Mouse (Mus musculus): ENCODE results near the gene Rapsn. TPM values are rescaled to one million over a fixed set of nuclear protein-coding genes. Genes with fewer than 3 reads are reported as not detected.

Rapsn gene
- total RNA-seq, 2 experiments from 2014 or later = 22.4 to 23.0 TPM

DNA sequence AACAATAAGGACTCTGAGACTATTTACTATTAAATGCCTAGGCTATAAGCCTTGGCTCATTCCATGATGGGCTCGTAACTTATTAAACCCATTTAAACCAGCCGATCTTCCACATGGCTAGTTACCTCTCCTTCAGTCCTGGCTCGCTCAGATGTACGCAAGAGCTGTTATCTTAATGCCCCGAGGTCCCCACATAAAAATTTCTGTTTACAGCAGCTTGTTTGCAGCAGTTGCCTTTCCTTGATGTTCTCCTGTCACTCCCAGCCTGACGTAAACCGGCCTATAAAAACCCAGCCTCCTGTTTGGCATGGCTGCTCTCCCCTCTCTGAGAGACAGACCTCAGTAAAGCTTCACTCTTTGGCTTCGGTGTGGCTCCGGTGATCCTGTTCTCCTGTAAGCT lies 11.9 kb downstream of the Rapsn start:
- DNase-seq = no peak
- intact Hi-C loops (cut with DNase I; ENCODE audit: low total_unique reads) = no loop called here

DNA sequence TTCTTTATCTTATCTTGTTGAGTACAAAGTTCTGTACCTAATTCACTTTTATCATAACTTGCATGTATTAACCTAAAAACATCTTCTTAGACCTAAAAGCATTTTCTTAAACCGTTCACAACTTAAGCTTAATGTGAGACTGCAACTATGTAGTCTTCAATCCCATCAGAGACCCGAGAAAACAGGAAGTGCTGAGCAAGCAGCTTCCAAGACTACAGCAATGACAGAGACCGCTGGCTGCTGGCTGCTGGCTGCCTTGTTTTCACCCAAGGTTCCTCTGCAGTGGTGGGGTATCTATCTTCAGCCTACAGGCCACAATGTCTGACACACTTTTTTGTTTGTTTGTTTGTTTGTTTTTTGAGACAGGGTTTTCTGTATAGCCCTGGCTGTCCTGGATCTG lies 16.5 kb downstream of the Rapsn start:
- no peak for DNase-seq
- intact Hi-C loops (cut with DNase I; ENCODE audit: low total_unique reads) = no loop called here

DNA sequence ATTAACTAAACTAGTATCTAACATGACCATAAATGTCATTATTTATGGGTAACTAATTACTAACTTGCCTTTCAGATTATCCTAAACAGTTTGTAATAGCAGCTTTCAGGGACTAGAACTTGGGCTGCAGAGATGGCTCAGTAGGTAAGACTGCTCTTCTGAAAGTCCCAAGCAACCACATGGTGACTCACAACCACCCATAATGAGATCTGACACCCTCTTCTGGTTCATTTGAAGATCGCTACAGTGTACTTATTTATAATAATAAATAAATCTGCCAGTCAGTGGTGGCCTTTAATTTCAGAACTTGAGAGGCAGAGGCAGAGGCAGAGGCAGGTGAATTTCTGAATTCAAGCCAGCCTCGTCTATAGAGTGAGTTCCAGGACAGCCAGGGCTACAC lies 17.3 kb downstream of the Rapsn start:
- intact Hi-C loops (cut with DNase I; ENCODE audit: low total_unique reads) = no loop called here
- no peak for DNase-seq

DNA sequence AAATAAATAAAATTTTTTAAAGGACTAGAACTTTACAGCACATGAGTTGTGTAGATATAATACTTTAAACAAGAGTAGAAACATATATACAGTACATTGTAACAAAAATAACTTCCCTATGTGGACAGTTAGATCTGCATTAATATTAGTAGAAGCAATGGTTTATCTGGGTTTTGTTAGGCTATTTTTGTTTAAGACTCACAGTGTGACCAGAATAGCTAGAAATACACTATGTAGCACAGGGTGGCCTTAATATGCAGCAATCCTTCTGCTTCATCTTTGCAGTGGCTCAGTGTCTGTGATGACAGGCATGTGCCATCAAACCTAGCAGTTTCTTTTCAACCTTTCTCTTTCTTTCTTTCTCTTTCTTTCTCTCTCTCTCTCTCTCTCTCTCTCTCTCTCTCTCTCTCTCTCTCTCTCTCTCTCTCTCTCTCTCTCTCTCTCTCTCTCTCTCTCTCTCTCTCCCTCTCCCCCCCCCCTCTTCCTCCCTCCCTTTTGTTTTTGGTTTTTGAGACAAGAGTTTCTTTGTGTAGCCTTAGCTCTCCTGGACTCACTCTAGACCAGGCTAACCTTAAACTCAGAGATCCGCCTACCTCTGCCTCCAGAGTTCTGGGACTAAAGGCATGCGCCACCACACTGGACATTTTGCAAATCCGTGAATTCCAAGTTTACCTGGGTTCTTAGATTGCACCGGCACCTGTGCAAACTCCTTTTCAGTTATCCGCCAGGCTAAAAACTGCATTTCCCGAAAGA lies 17.9 kb downstream of the Rapsn start:
- DNase-seq = no peak

DNA sequence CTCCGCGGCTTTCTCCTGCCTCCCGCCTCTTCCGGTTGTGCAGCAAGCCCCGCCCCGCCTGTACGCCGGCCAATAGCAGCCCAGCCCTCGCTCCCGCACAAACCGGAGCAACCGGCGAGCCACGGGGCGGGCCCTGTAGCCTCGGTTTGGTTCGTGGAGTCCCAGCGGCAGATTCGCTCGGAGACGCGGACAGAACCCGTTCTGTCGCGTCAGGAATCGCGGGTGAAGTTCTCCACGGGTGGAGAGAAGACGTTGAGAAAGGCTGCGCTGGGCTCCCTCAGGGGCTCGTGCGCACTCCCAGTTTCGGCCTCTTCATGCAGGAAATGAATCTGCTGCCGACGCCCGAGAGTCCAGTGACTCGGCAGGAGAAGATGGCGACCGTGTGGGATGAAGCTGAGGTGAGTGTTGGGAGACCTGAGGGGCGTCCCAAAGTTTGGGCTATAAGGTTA lies 18.5 kb downstream of the Rapsn start, which contains the start of gene Psmc3:
Gene Psmc3 (plus strand): TSS at position 76 of the 449 bp plus-strand sequence.
- peak; percentile 99 for DNase-seq
- intact Hi-C loops (cut with DNase I; ENCODE audit: low total_unique reads) = no loop called here

More for the DNA sequence above, 17.9 kb downstream of the Rapsn start:
- intact Hi-C loops (cut with DNase I; ENCODE audit: low total_unique reads) = no loop called here

DNA sequence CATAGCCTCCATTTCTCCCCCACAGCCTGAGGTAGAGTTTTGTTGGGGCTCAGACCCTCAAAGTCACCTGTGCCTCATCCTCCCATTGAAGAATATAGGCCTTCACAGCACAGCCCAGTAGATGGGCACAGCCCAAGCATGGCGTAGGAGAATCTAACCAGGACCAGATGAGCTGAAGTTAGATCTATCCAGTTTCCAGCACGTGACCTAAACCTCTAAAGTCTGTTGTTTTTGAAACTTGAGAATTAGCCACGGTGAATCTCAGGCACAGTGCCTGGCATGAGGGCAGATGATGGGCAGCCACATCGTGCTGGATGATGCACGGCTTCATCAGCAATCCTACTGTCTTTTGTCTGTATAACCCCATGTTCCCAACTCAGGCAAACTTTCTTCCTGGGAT lies 23.0 kb downstream of the Rapsn start:
- intact Hi-C loops (cut with DNase I; ENCODE audit: low total_unique reads) = no loop called here
- DNase-seq = no peak

DNA sequence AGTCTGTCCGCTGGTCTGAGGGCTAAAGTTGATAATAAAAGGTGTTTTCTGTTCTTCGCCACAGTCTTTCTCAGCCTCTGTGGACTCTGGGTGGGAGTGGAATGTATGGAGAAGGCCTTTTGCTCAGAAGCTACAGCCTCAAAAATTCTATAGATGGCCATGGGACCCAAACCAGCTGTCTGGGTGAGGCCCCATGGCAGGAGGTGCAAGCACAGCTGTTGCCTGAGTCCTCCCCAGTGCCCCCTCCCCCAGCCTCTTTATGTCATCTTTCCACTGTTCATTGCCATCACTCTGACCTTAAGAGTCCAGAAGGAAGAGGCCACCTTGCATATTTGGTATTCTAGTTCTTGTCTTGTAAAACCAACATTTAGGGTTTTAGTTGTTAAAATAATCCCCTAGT lies 24.0 kb downstream of the Rapsn start:
- intact Hi-C loops (cut with DNase I; ENCODE audit: low total_unique reads) = no loop called here

DNA sequence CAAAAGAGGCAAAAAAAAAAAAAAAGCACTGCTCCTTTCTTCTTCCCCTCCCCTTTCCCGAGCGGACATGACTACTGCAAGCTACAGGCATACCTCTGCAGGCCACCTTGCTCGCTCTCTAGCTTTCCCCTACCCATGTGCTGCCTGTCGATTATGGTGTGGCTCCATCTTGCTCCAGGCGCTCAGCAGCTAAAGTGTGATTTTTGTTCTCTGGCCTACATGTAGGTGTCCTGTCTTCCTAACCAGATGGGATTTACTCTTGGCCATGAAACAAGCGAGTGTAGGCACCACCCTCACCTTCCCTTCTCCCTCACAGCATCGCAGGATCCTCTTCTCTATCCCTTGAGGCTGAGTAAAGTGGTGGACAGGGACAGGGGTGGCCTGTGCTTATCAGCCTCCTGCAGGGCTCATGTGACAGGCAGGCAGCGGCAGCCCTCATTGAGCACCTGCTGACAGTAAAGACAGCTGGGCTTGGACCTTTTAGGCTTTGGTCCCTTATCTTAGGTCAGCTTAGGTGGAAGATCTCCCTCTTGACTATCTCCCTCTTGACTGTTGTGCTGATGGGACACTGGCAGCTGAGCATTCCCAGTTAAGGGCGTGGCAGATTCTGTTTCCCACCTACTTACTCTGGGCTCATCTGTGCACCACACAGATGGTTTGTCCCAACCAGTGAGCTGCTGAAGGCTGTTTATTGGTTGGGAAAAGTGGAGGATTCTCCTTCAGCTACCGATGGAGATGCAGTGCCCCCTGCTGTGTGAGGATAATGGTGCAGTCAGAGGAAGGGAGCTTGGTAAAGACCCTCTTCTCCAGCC lies 25.3 kb downstream of the Rapsn start:
- intact Hi-C loops (cut with DNase I; ENCODE audit: low total_unique reads) = loop anchor here (5.0 kb wide), 1 partner anchor 193 kb away; no protein-coding TSS in a partner anchor
- peak; percentile 38 for DNase-seq

More for the DNA sequence above, 24.0 kb downstream of the Rapsn start:
- DNase-seq = no peak

DNA sequence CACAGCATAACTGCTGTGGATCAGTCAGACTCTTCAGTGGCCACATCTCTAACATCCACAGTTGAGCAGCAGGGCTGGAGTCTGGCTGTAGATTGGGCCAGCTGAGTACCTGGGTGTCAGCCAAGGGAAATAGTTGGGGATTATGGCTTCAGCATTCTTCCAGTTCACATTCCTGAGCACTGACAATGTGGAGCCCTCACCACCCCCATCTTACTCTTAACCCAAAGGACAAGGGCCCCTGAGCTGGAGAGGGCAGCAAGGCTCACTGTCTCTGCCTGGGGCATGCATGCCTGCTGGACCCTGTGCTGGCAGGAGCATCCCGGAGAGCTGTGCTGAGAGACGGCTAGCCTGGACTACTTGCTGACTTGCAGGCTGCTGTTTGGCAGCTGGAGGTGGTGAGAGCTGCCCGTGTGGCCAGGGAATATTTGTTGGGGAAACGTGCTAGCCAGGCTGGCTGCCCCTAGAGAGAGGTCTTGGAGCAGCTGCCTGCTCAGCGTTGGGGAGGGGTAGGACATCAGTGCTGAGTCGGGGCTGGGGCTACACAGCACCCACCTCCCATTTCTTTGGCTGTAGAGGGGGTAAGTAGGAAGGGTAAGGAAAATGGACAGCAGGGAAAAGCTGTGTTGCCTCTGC lies 26.5 kb downstream of the Rapsn start:
- peak; percentile 67 for DNase-seq
- intact Hi-C loops (cut with DNase I; ENCODE audit: low total_unique reads) = loop anchor here (5.0 kb wide), 1 partner anchor 195 kb away; no protein-coding TSS in a partner anchor

DNA sequence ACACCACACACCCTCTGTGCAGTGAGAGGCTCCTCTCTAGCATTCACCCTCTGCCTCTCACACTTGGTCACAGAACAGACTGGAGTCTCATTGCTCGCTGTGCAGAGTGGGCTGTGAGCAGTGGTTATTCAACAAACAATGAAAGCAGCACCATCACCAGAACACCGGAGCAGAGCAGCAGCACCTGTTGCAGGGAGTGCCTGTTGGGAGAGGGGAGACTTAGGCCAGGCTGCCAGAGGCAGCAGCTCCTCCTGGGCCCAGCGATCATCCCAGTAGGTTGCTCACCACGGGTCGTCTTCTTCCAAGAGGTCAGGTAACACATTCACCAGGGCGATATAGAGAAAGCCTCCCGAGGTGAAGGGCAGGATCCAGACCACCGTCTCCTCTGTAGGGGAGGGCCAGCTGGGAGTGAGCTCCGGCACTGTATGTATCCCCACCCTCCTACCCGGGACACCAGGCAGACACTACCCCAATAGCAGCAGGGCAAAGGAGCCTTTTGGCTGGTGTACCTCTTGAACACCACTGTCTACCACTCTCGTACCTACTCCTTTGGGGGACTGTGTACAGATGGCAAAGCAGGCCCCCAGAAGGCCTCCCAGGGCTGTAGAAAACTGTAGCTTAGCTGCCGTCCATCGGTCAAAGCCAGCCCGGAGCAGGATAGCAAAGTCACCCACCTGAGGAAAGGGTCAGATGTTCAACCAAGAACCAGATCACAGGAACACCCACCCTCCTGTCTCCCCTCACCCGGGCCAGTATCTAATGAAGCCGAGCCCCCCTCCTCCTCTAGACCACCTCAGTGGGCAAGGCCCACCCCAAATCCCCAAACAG lies 27.6 kb downstream of the Rapsn start:
- no peak for DNase-seq
- intact Hi-C loops (cut with DNase I; ENCODE audit: low total_unique reads) = loop anchor here (5.0 kb wide), 1 partner anchor 196 kb away; no protein-coding TSS in a partner anchor

DNA sequence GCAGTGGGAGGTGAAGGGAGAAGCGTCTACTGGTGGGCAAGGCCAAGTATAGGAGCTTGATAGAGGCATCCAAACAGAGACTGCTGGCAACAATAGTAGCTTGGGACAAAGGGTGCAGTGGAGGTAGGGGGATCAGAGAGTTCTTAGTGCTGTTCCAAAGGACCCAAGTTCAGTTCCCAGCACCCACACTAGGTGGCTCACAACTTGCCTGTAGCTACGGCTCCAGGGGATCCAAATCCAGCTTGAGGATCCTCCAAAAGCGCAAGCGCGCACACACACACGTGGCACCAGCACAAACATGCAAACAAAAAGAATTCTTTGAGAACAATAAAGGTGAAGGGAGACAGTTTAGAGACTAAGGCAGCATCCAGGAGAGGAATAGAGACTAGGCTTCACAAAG lies 28.8 kb downstream of the Rapsn start:
- intact Hi-C loops (cut with DNase I; ENCODE audit: low total_unique reads) = loop anchor here (5.0 kb wide), 1 partner anchor 197 kb away; no protein-coding TSS in a partner anchor
- no peak for DNase-seq

DNA sequence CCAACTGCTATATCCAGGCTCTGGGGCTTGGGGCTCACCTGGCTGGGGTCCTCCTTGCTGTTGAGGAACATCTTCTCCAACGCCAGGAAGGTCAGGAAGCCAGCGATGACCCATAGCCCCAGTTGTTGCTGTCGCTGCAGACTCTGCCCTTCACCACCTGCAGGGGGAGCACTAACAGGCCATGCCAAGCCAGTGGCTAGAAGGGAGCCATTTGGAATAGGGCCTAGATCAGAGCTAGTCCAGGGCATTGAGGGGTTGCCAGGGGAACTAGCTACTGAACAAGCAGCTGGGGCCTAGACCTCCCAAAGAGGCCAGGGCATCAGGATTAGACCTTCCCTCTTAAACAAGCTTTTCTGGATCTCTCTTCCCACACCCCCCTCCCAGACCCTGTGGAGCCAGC lies 30.1 kb downstream of the Rapsn start:
- intact Hi-C loops (cut with DNase I; ENCODE audit: low total_unique reads) = no loop called here
- peak; percentile 74 for DNase-seq

DNA sequence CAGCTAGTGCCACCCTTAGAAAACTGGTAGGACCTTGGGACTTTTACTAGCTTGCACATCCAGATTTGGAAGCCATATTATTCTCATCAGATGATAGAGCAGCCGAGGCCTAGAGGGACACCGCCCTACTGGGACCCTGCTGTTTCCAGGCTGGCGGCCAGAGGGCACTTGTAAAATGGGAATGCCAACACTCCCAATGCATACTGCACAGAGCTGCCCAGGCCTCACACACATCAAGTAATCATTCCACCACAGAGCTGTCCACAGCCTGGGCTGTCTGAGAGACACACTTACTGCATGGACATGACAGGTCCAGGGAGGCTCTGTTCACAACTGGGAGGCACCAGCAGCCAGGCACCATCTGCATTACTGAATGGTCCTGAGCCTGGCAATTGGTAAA lies 31.0 kb downstream of the Rapsn start:
- intact Hi-C loops (cut with DNase I; ENCODE audit: low total_unique reads) = no loop called here
- DNase-seq = no peak

DNA sequence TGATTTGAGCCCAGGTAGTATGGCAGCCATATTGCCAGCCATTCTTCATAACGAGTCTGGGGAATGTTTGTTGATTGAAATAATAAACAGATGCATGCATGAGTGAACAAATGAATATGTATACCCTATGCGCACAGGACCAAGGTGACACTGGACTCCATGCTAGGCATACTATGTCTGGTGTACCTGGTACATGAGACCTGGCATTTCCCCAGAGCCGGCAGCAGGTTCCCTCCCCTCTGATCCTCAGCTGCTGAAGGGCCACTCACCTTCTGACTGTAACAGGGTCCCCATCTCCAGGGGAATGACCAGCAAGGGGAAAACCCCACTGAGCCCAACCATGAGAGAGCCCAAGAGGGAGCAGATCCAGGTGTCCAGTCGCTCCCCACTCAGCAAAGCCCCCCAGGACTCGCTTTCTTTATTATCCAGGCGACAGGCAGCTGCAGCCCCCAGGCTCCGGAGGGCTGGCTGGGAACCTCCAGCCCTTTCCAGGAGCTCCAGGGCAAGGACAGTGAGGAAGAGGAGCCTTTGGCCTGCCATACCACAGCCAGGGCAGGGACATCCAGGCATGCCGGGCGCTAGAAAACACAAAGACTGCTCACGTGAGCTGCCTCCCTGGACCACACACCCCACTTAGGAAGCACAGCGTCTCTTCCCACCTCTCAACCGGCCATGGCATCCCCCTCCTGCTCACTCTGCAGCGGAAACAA lies 32.9 kb downstream of the Rapsn start:
- DNase-seq = no peak
- intact Hi-C loops (cut with DNase I; ENCODE audit: low total_unique reads) = no loop called here

DNA sequence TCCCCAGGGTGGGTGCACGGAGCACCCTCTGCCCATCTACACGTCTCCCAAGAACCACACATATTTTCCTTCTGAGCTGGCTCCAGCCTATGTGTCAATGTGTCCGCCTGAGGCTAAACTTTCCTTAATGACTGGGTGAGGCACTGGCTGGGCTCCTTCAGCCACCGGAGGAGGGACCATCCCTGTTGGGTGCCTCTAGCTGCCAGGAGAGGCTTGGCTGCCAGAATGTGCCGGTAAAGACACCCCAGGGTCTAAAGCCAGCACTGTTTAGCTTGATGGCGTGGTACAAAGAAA lies 33.4 kb downstream of the Rapsn start:
- intact Hi-C loops (cut with DNase I; ENCODE audit: low total_unique reads) = no loop called here
- DNase-seq = no peak

DNA sequence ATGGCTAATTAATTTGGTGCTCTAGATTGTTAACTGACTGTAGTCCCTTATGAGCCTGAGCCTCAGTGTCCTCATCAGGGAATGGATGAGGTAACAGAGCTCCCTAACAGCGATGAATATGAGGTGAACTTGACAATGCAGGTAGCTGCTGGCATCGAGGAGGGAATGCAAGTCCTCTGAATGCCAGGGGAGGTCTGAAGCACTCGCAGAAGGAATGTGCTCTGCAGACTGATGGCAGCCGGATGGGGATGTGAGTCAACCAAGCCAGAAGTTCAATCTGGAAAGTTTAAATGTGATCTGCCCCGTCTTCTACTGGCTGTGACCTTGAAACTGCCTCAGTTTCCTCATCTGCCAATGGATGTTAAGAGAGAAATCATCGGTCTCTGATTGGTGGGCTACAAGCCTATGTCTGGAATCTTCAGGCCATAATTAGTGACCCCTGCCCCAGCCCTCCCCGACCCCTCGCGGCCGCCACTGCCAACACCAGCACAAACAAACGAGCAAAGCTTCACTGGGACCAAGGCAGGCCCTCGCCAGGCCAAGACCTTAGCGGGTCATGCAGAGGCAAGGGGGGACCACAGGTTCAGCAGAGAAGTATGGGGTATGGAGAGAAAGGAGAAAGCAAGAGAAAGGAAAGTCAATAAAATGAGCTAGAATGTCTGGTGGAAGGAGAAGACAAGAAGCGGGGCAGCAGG lies 34.0 kb downstream of the Rapsn start:
- intact Hi-C loops (cut with DNase I; ENCODE audit: low total_unique reads) = no loop called here
- DNase-seq = no peak

DNA sequence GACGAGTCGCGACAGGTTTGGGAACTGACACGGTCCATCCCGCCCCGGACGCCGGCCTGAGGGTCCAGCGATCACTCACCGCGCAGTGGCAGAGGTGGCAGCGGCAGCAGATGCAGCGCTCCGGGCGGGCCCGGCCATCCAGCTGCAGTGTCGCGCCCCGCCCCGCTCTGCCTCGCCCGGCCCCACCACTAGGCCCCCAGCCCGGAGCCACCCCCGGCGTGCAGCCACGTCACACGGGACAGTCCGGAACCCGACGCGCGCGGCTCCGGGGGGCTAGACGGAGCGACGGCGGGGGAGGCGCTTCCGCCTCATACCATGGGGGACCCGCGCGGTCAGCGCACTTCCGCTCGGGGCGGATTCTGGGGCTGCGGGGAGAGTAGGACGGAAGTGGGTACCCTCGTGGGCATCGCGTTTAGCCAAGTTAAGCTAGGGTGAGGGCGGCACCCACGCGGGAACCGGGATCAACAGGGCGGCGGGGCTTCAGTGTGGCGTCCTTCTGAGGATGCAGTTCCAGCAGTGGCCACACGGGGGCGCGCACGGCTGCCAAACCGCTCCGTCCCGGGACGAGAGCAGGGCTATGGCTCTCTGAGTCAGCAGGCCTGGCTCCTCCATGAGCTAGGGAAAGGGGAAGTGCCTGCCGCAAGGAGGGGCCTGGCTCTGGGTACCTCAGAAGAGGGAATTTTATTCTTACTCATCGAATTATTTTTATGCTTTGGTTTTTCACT lies 34.8 kb downstream of the Rapsn start, which contains the start of gene Slc39a13:
Gene Slc39a13 (minus strand): TSS at position 342 of the 725 bp plus-strand sequence.
- intact Hi-C loops (cut with DNase I; ENCODE audit: low total_unique reads) = no loop called here
- peak; percentile 97 for DNase-seq
